Mouse (Mus musculus): ENCODE data around the gene Mob3a.
"Not testable (repeated sequence)": the region's sequence is repeated elsewhere in the genome, so short reads cannot be mapped to it uniquely, and the experiment has no call there.

Gene Mob3a

GRCm38 (mm10) chr10:80659213-80659612 lies 42.6 kb downstream of the Mob3a start:
- peak; percentile 87 for DNase-seq

GRCm38 (mm10) chr10:80658841-80659202 lies 43.0 kb downstream of the Mob3a start:
- no peak for DNase-seq

GRCm38 (mm10) chr10:80658194-80658840 lies 43.5 kb downstream of the Mob3a start:
- DNase-seq, result no peak

GRCm38 (mm10) chr10:80656863-80657623 lies 44.7 kb downstream of the Mob3a start, which contains the start of gene Btbd2:
Gene Btbd2 (minus strand): TSS chr10:80657071.
- peak; percentile 45 for DNase-seq

GRCm38 (mm10) chr10:80656130-80656862 lies 45.5 kb downstream of the Mob3a start:
- peak; percentile 99 for DNase-seq

GRCm38 (mm10) chr10:80655406-80656129 lies 46.2 kb downstream of the Mob3a start:
- DNase-seq, result no peak

GRCm38 (mm10) chr10:80654866-80655265 lies 46.9 kb downstream of the Mob3a start:
- no peak for DNase-seq

GRCm38 (mm10) chr10:80653156-80653720 lies 48.5 kb downstream of the Mob3a start:
- no peak for DNase-seq

- no peak for DNase-seq
Observed at GRCm38 (mm10) chr10:80650392-80650791, 51.4 kb downstream of the Mob3a start.

- DNase-seq, result not testable (repeated sequence)
Observed at GRCm38 (mm10) chr10:80649910-80650309, 51.9 kb downstream of the Mob3a start.

GRCm38 (mm10) chr10:80646936-80647335 lies 54.8 kb downstream of the Mob3a start:
- DNase-seq, result no peak

- no peak for DNase-seq
Observed at GRCm38 (mm10) chr10:80635345-80635744, 66.4 kb downstream of the Mob3a start.
